Mouse (Mus musculus): Measurements from ENCODE around the gene Topors. TPM values are rescaled to one million over a fixed set of nuclear protein-coding genes. Genes with fewer than 3 reads are reported as not detected.

Topors gene
- polyA plus RNA-seq, 1 experiment from 2014 or later = 38.3 TPM

- no peak overlapping the region for H3K9ac ChIP-seq
- 16% methylated on average over 4 of the region's 4 CpGs for WGBS
- no peak overlapping the region for H3K4me2 ChIP-seq (replicated peaks)
- H3K9me3 ChIP-seq = no peaks in the 10 kb centered on the region
- H3K27ac ChIP-seq = no peak overlapping the region
- ATAC-seq = no peak
- H3K27me3 ChIP-seq (replicated peaks) = no peaks in the 10 kb centered on the region
- H3K4me3 ChIP-seq (replicated peaks) = no peak overlapping the region
- no peaks in the 10 kb centered on the region for H3K4me1 ChIP-seq (replicated peaks)
- no peaks in the 10 kb centered on the region for H3K36me3 ChIP-seq
Measured at GRCm38 (mm10) chr4:40285582-40285981, 15.9 kb upstream of the Topors start.

- H3K27me3 ChIP-seq (replicated peaks) = no peaks in the 10 kb centered on the region
- H3K4me1 ChIP-seq (replicated peaks) = peaks cover 4% of the 10 kb centered on the region; the same call in 1 of the 2 replicates
- peak within 1 kb of the TSS; percentile 60 for H3K4me2 ChIP-seq (replicated peaks)
- peak within 1 kb of the TSS; percentile 82 for H3K27ac ChIP-seq
- peak; percentile 98 for ATAC-seq
- 0 out of 2 replicates have a peak, but pooled peaks cover 7% of the 10 kb centered on the region for H3K36me3 ChIP-seq
- peak within 1 kb of the TSS; percentile 72 for H3K4me3 ChIP-seq (replicated peaks)
- under 1% methylated on average over 36 of the region's 36 CpGs for WGBS
- no peaks in the 10 kb centered on the region for H3K9me3 ChIP-seq
- peak within 1 kb of the TSS; percentile 75 for H3K9ac ChIP-seq
Measured at GRCm38 (mm10) chr4:40279276-40279900, 9.7 kb upstream of the Topors start, which contains the start of gene Ndufb6. Ndufb6 (minus strand) TSS chr4:40279421.

- peak; percentile 74 for ATAC-seq
- under 1% methylated on average over 21 of the region's 21 CpGs for WGBS
- H3K27ac ChIP-seq = peak overlapping the region; percentile 51; the same call in 1 of the 2 replicates
Measured at GRCm38 (mm10) chr4:40278880-40279275, 9.2 kb upstream of the Topors start.

GRCm38 (mm10) chr4:40268835-40269234, 815 bp downstream of the Topors start:
- H3K4me3 ChIP-seq (replicated peaks) = peak overlapping the region; percentile 69
- no peaks in the 10 kb centered on the region for H3K27me3 ChIP-seq (replicated peaks)
- peak overlapping the region; percentile 99 for H3K27ac ChIP-seq
- peak overlapping the region; percentile 93 for H3K9ac ChIP-seq
- peak overlapping the region; percentile 90 for H3K4me2 ChIP-seq (replicated peaks)
- H3K36me3 ChIP-seq = no peaks in the 10 kb centered on the region
- WGBS = under 1% methylated on average over 16 of the region's 16 CpGs
- no peaks in the 10 kb centered on the region for H3K9me3 ChIP-seq
- peaks cover 10% of the 10 kb centered on the region for H3K4me1 ChIP-seq (replicated peaks)
- ATAC-seq = peak; percentile 5

More at GRCm38 (mm10) chr4:40278880-40279275, 9.2 kb upstream of the Topors start:
- H3K4me2 ChIP-seq (replicated peaks) = peak overlapping the region; percentile 60
- H3K9me3 ChIP-seq = no peaks in the 10 kb centered on the region
- 0 out of 2 replicates have a peak, but pooled peaks cover 7% of the 10 kb centered on the region for H3K36me3 ChIP-seq
- H3K9ac ChIP-seq = peak overlapping the region; percentile 75
- peak overlapping the region; percentile 72 for H3K4me3 ChIP-seq (replicated peaks)
- no peaks in the 10 kb centered on the region for H3K27me3 ChIP-seq (replicated peaks)
- peaks cover 4% of the 10 kb centered on the region; the same call in 1 of the 2 replicates for H3K4me1 ChIP-seq (replicated peaks)

- peak overlapping the region; percentile 93 for H3K9ac ChIP-seq
- H3K27ac ChIP-seq = peak overlapping the region; percentile 99
- peak overlapping the region; percentile 90 for H3K4me2 ChIP-seq (replicated peaks)
- H3K27me3 ChIP-seq (replicated peaks) = no peaks in the 10 kb centered on the region
- WGBS = under 1% methylated on average over 50 of the region's 50 CpGs
- H3K4me3 ChIP-seq (replicated peaks) = peak overlapping the region; percentile 69
- H3K4me1 ChIP-seq (replicated peaks) = peaks cover 10% of the 10 kb centered on the region
- ATAC-seq = peak; percentile 78
- no peaks in the 10 kb centered on the region for H3K9me3 ChIP-seq
- H3K36me3 ChIP-seq = no peaks in the 10 kb centered on the region
Measured at GRCm38 (mm10) chr4:40268204-40268813, 1.3 kb downstream of the Topors start.

GRCm38 (mm10) chr4:40267681-40268080, 2.0 kb downstream of the Topors start:
- WGBS = 49% methylated on average over 7 of the region's 7 CpGs
- ATAC-seq = peak; percentile 40
- Histone ChIP-seq H3K27ac (peak overlapping the region; percentile 99), H3K36me3 (peaks cover 2% of the 10 kb centered on the region; the same call in 1 of the 2 replicates), H3K4me2 (replicated peaks) (peak overlapping the region; percentile 90), H3K4me3 (replicated peaks) (peak overlapping the region; percentile 69), H3K9me3 (no peaks in the 10 kb centered on the region), H3K4me1 (replicated peaks) (peaks cover 10% of the 10 kb centered on the region), H3K9ac (peak overlapping the region; percentile 93), H3K27me3 (replicated peaks) (no peaks in the 10 kb centered on the region)

GRCm38 (mm10) chr4:40264321-40264720, 5.3 kb downstream of the Topors start:
- no peaks in the 10 kb centered on the region for H3K27me3 ChIP-seq (replicated peaks)
- 57% methylated on average over 1 of the region's 1 CpGs for WGBS
- no peak overlapping the region for H3K27ac ChIP-seq

GRCm38 (mm10) chr4:40254385-40255103, 15.1 kb downstream of the Topors start:
- no peaks in the 10 kb centered on the region for H3K4me1 ChIP-seq (replicated peaks)
- H3K9ac ChIP-seq = no peak overlapping the region
- 84% methylated on average over 8 of the region's 8 CpGs for WGBS
- H3K4me2 ChIP-seq (replicated peaks) = no peak overlapping the region
- H3K4me3 ChIP-seq (replicated peaks) = no peak overlapping the region
- no peak overlapping the region for H3K27ac ChIP-seq
- H3K36me3 ChIP-seq = 0 out of 2 replicates have a peak, but pooled peaks cover 4% of the 10 kb centered on the region
- no peaks in the 10 kb centered on the region for H3K27me3 ChIP-seq (replicated peaks)
- ATAC-seq = no peak
- H3K9me3 ChIP-seq = no peaks in the 10 kb centered on the region

More at GRCm38 (mm10) chr4:40264321-40264720, 5.3 kb downstream of the Topors start:
- Histone ChIP-seq H3K4me3 (replicated peaks) (no peak overlapping the region), H3K9ac (no peak overlapping the region), H3K9me3 (no peaks in the 10 kb centered on the region), H3K4me2 (replicated peaks) (no peak overlapping the region), H3K4me1 (replicated peaks) (peaks cover 10% of the 10 kb centered on the region), H3K36me3 (peaks cover 29% of the 10 kb centered on the region)
- no peak for ATAC-seq

GRCm38 (mm10) chr4:40253766-40254165, 15.9 kb downstream of the Topors start:
- H3K4me3 ChIP-seq (replicated peaks) = no peak overlapping the region
- 53% methylated on average over 2 of the region's 2 CpGs for WGBS
- no peaks in the 10 kb centered on the region for H3K36me3 ChIP-seq

GRCm38 (mm10) chr4:40250984-40251383, 18.7 kb downstream of the Topors start:
- H3K36me3 ChIP-seq = no peaks in the 10 kb centered on the region
- ATAC-seq = no peak
- no peaks in the 10 kb centered on the region for H3K4me1 ChIP-seq (replicated peaks)
- no peaks in the 10 kb centered on the region for H3K27me3 ChIP-seq (replicated peaks)
- H3K4me2 ChIP-seq (replicated peaks) = no peak overlapping the region
- WGBS = 80% methylated on average over 5 of the region's 5 CpGs
- H3K4me3 ChIP-seq (replicated peaks) = no peak overlapping the region
- no peak overlapping the region for H3K9ac ChIP-seq
- no peak overlapping the region for H3K27ac ChIP-seq
- H3K9me3 ChIP-seq = no peaks in the 10 kb centered on the region

More at GRCm38 (mm10) chr4:40253766-40254165, 15.9 kb downstream of the Topors start:
- H3K27me3 ChIP-seq (replicated peaks) = no peaks in the 10 kb centered on the region
- no peak for ATAC-seq
- H3K4me1 ChIP-seq (replicated peaks) = no peaks in the 10 kb centered on the region
- no peaks in the 10 kb centered on the region for H3K9me3 ChIP-seq
- no peak overlapping the region for H3K9ac ChIP-seq
- H3K4me2 ChIP-seq (replicated peaks) = no peak overlapping the region
- H3K27ac ChIP-seq = no peak overlapping the region

- no peak overlapping the region for H3K4me3 ChIP-seq (replicated peaks)
- no peaks in the 10 kb centered on the region for H3K9me3 ChIP-seq
- ATAC-seq = no peak
- no peak overlapping the region for H3K9ac ChIP-seq
- no peaks in the 10 kb centered on the region for H3K36me3 ChIP-seq
- H3K27ac ChIP-seq = no peak overlapping the region
- H3K4me1 ChIP-seq (replicated peaks) = peaks cover 3% of the 10 kb centered on the region; the same call in 1 of the 2 replicates
- H3K4me2 ChIP-seq (replicated peaks) = no peak overlapping the region
- 79% methylated on average over 8 of the region's 8 CpGs for WGBS
- no peaks in the 10 kb centered on the region for H3K27me3 ChIP-seq (replicated peaks)
Measured at GRCm38 (mm10) chr4:40244035-40244434, 25.6 kb downstream of the Topors start.

GRCm38 (mm10) chr4:40243006-40243405, 26.6 kb downstream of the Topors start:
- H3K27ac ChIP-seq = no peak overlapping the region
- no peaks in the 10 kb centered on the region for H3K27me3 ChIP-seq (replicated peaks)
- peaks cover 7% of the 10 kb centered on the region; the same call in 1 of the 2 replicates for H3K4me1 ChIP-seq (replicated peaks)
- WGBS = 86% methylated on average over 4 of the region's 4 CpGs
- H3K36me3 ChIP-seq = no peaks in the 10 kb centered on the region
- no peaks in the 10 kb centered on the region for H3K9me3 ChIP-seq
- no peak overlapping the region for H3K9ac ChIP-seq
- H3K4me2 ChIP-seq (replicated peaks) = no peak overlapping the region
- no peak overlapping the region for H3K4me3 ChIP-seq (replicated peaks)
- ATAC-seq = no peak
